Mouse (Mus musculus): Measurements from ENCODE around the gene Tcf23. TPM values are rescaled to one million over a fixed set of nuclear protein-coding genes. Genes with fewer than 3 reads are reported as not detected.
A peak's percentile ranks its signal among the peaks of the same experiment; 100 is the strongest.

The Tcf23 gene
- polyA plus RNA-seq, 1 experiment from 2014 or later: 2.2 TPM

GRCm38 (mm10) chr5:30982357-30982756 is 13.9 kb downstream of the Tcf23 start:
- Histone ChIP-seq H3K36me3 (ENCODE audit: insufficient read depth, low read length) (no peaks in the 10 kb centered on the region), H3K4me2 (replicated peaks; ENCODE audit: low read depth, low read length) (no peak overlapping the region), H3K9ac (replicated peaks; ENCODE audit: low read length) (no peak overlapping the region), H3K9me3 (ENCODE audit: low read length) (no peaks in the 10 kb centered on the region), H3K27me3 (ENCODE audit: insufficient read depth, low read length) (no peaks in the 10 kb centered on the region), H3K4me3 (ENCODE audit: low read length) (no peak overlapping the region), H3K4me1 (ENCODE audit: insufficient read depth, low read length) (no peaks in the 10 kb centered on the region), H3K27ac (ENCODE audit: low read length) (no peak overlapping the region)
- ATAC-seq (ENCODE audit: low FRiP score, low TSS enrichment): no peak
- WGBS: 20% methylated on average over 2 of the region's 2 CpGs

- Histone ChIP-seq H3K9me3 (ENCODE audit: low read length) (no peaks in the 10 kb centered on the region), H3K4me3 (ENCODE audit: low read length) (no peak overlapping the region), H3K27ac (ENCODE audit: low read length) (no peak overlapping the region), H3K36me3 (ENCODE audit: insufficient read depth, low read length) (no peaks in the 10 kb centered on the region), H3K4me1 (ENCODE audit: insufficient read depth, low read length) (no peaks in the 10 kb centered on the region), H3K27me3 (ENCODE audit: insufficient read depth, low read length) (no peaks in the 10 kb centered on the region), H3K4me2 (replicated peaks; ENCODE audit: low read depth, low read length) (no peak overlapping the region), H3K9ac (replicated peaks; ENCODE audit: low read length) (no peak overlapping the region)
- no peak for ATAC-seq (ENCODE audit: low FRiP score, low TSS enrichment)
- whole genome bisulfite sequencing: 75% methylated on average over 5 of the region's 5 CpGs
Observed at GRCm38 (mm10) chr5:30992980-30993676, 24.7 kb downstream of the Tcf23 start.

GRCm38 (mm10) chr5:30994074-30994473 is 25.6 kb downstream of the Tcf23 start:
- no peak overlapping the region for H3K4me2 ChIP-seq (replicated peaks; ENCODE audit: low read depth, low read length)

DNA sequence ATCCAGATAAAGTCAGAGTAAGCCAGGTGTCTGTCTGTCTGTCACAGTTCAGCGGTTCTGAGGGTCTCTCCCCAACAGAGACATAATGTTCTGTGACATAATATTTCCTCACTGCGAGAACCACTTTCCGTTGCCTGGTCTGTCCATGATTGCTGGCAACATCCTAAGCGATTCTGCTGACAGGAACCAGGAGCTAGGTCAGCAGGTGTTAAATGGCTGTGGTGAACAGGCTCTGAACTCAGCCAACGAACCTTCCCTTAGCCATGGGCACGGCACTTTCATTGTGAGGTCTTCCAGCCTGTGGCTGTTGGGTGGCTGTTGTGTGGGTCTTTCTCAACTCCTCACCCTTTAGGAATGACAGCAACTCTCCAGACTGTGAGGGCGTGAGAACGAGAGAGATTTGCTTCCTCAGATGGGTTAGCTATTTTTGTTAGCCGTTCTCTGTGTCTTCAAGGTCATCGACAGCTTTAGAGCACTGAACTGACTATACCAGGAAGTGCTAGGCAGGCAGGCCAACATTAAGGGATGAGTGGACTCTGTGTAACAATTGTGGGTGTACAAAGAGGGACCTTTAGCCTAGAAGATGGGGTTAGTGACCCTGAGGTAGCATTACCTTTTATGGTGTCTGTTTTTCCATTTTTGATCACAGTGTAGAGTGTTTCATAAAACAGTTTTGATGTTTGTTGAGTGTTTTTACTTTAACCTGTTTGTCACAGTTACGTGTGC is 26.6 kb downstream of the Tcf23 start:
- Histone ChIP-seq H3K4me1 (ENCODE audit: insufficient read depth, low read length) (no peaks in the 10 kb centered on the region), H3K4me2 (replicated peaks; ENCODE audit: low read depth, low read length) (no peak overlapping the region), H3K36me3 (ENCODE audit: insufficient read depth, low read length) (no peaks in the 10 kb centered on the region), H3K27me3 (ENCODE audit: insufficient read depth, low read length) (no peaks in the 10 kb centered on the region), H3K27ac (ENCODE audit: low read length) (no peak overlapping the region), H3K4me3 (ENCODE audit: low read length) (no peak overlapping the region), H3K9ac (replicated peaks; ENCODE audit: low read length) (no peak overlapping the region), H3K9me3 (ENCODE audit: low read length) (no peaks in the 10 kb centered on the region)
- no peak for ATAC-seq (ENCODE audit: low FRiP score, low TSS enrichment)
- 58% methylated on average over 11 of the region's 11 CpGs for WGBS

More at GRCm38 (mm10) chr5:30994074-30994473, 25.6 kb downstream of the Tcf23 start:
- no peak overlapping the region for H3K4me3 ChIP-seq (ENCODE audit: low read length)
- H3K4me1 ChIP-seq (ENCODE audit: insufficient read depth, low read length): no peaks in the 10 kb centered on the region
- no peaks in the 10 kb centered on the region for H3K36me3 ChIP-seq (ENCODE audit: insufficient read depth, low read length)
- H3K27me3 ChIP-seq (ENCODE audit: insufficient read depth, low read length): no peaks in the 10 kb centered on the region
- WGBS: 83% methylated on average over 3 of the region's 3 CpGs
- no peaks in the 10 kb centered on the region for H3K9me3 ChIP-seq (ENCODE audit: low read length)
- H3K9ac ChIP-seq (replicated peaks; ENCODE audit: low read length): no peak overlapping the region
- no peak for ATAC-seq (ENCODE audit: low FRiP score, low TSS enrichment)
- H3K27ac ChIP-seq (ENCODE audit: low read length): no peak overlapping the region

DNA sequence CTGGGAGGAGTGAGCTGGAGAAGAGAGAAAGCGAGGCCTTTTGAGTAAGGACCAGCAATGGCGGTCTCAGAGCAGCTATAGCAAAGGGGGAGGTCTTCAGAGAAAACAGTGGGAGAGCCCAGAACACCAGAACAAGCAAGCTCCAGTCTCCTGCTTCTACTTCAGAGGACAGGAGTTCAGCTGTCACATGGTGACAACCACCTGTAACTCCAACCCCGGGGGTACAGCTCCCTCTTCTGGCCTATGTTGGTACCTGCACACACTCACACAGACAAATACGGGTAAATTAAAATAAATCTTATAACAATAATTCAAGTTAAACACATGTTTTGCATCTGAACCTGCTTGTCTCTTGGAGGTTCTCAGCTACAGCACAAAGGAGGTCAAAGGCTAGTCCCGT is 29.8 kb downstream of the Tcf23 start:
- no peaks in the 10 kb centered on the region for H3K27me3 ChIP-seq (ENCODE audit: insufficient read depth, low read length)
- 0 out of 2 replicates have a peak, but pooled peaks have one; percentile 27 for ATAC-seq (ENCODE audit: low FRiP score, low TSS enrichment)
- H3K4me3 ChIP-seq (ENCODE audit: low read length): no peak overlapping the region
- WGBS: 19% methylated on average over 5 of the region's 5 CpGs
- H3K36me3 ChIP-seq (ENCODE audit: insufficient read depth, low read length): no peaks in the 10 kb centered on the region
- no peak overlapping the region for H3K9ac ChIP-seq (replicated peaks; ENCODE audit: low read length)
- H3K9me3 ChIP-seq (ENCODE audit: low read length): no peaks in the 10 kb centered on the region
- no peak overlapping the region for H3K4me2 ChIP-seq (replicated peaks; ENCODE audit: low read depth, low read length)
- no peaks in the 10 kb centered on the region for H3K4me1 ChIP-seq (ENCODE audit: insufficient read depth, low read length)
- H3K27ac ChIP-seq (ENCODE audit: low read length): no peak overlapping the region

- H3K4me3 ChIP-seq (ENCODE audit: low read length): no peak overlapping the region
- no peak overlapping the region for H3K9ac ChIP-seq (replicated peaks; ENCODE audit: low read length)
- no peak overlapping the region for H3K27ac ChIP-seq (ENCODE audit: low read length)
- no peak for ATAC-seq (ENCODE audit: low FRiP score, low TSS enrichment)
- no peaks in the 10 kb centered on the region for H3K27me3 ChIP-seq (ENCODE audit: insufficient read depth, low read length)
- H3K4me1 ChIP-seq (ENCODE audit: insufficient read depth, low read length): no peaks in the 10 kb centered on the region
- no peaks in the 10 kb centered on the region for H3K9me3 ChIP-seq (ENCODE audit: low read length)
- H3K36me3 ChIP-seq (ENCODE audit: insufficient read depth, low read length): no peaks in the 10 kb centered on the region
- 77% methylated on average over 5 of the region's 5 CpGs for WGBS
- H3K4me2 ChIP-seq (replicated peaks; ENCODE audit: low read depth, low read length): no peak overlapping the region
Observed at GRCm38 (mm10) chr5:30999324-30999723, 30.9 kb downstream of the Tcf23 start.

DNA sequence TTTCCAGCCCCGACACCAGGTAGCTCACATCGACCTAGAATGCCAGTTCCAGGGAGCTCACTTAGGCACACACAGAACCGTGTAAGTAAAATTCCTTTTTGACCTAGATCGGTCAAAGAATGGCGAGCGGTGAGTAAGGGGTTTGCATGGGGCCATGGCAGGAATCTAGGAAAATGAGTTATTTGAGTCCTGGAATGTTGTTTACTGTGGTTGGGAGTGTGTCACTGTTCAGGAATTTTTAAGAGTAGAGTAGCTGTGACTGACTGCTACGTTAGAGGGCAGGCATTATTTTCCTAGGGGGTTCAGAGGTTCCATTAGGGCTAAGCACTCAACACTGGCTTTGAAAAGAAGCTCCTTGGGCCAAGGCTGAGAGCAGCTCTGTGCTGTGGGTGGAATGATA is 31.7 kb downstream of the Tcf23 start:
- Histone ChIP-seq H3K4me3 (ENCODE audit: low read length) (no peak overlapping the region), H3K36me3 (ENCODE audit: insufficient read depth, low read length) (no peaks in the 10 kb centered on the region), H3K27ac (ENCODE audit: low read length) (no peak overlapping the region), H3K4me2 (replicated peaks; ENCODE audit: low read depth, low read length) (no peak overlapping the region), H3K27me3 (ENCODE audit: insufficient read depth, low read length) (no peaks in the 10 kb centered on the region), H3K9me3 (ENCODE audit: low read length) (no peaks in the 10 kb centered on the region), H3K9ac (replicated peaks; ENCODE audit: low read length) (no peak overlapping the region), H3K4me1 (ENCODE audit: insufficient read depth, low read length) (no peaks in the 10 kb centered on the region)
- no peak for ATAC-seq (ENCODE audit: low FRiP score, low TSS enrichment)
- WGBS: 64% methylated on average over 7 of the region's 7 CpGs

DNA sequence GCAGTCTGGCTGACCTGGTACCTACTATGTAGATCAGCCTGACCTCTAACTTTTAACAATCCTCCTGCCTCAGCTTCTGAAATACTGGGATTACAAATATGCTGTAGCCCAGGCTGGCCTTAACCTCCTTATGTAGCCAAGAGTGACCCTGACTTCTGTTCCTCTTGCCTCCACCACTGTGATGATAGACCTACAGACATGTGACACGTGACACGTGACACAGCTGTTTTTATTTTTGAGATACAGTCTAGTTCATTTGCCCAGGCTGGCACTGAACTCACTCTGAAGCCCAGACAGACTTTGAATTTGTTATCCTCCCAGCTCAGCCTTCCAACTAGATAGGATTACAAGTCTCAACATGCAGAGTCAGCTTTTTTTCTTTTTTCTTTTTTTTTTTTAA is 32.5 kb downstream of the Tcf23 start:
- no peak for ATAC-seq (ENCODE audit: low FRiP score, low TSS enrichment)
- Histone ChIP-seq H3K27ac (ENCODE audit: low read length) (no peak overlapping the region), H3K4me3 (ENCODE audit: low read length) (no peak overlapping the region), H3K9ac (replicated peaks; ENCODE audit: low read length) (no peak overlapping the region), H3K27me3 (ENCODE audit: insufficient read depth, low read length) (no peaks in the 10 kb centered on the region), H3K4me2 (replicated peaks; ENCODE audit: low read depth, low read length) (no peak overlapping the region), H3K9me3 (ENCODE audit: low read length) (no peaks in the 10 kb centered on the region), H3K36me3 (ENCODE audit: insufficient read depth, low read length) (no peaks in the 10 kb centered on the region), H3K4me1 (ENCODE audit: insufficient read depth, low read length) (no peaks in the 10 kb centered on the region)
- WGBS: 89% methylated on average over 2 of the region's 2 CpGs

- no peaks in the 10 kb centered on the region for H3K9me3 ChIP-seq (ENCODE audit: low read length)
- no peak overlapping the region for H3K27ac ChIP-seq (ENCODE audit: low read length)
- H3K4me2 ChIP-seq (replicated peaks; ENCODE audit: low read depth, low read length): no peak overlapping the region
- 76% methylated on average over 4 of the region's 4 CpGs for WGBS
- H3K4me3 ChIP-seq (ENCODE audit: low read length): no peak overlapping the region
- H3K36me3 ChIP-seq (ENCODE audit: insufficient read depth, low read length): no peaks in the 10 kb centered on the region
- ATAC-seq (ENCODE audit: low FRiP score, low TSS enrichment): no peak
- H3K9ac ChIP-seq (replicated peaks; ENCODE audit: low read length): no peak overlapping the region
- H3K4me1 ChIP-seq (ENCODE audit: insufficient read depth, low read length): no peaks in the 10 kb centered on the region
- no peaks in the 10 kb centered on the region for H3K27me3 ChIP-seq (ENCODE audit: insufficient read depth, low read length)
Observed at GRCm38 (mm10) chr5:31001560-31001959, 33.1 kb downstream of the Tcf23 start.

GRCm38 (mm10) chr5:31004184-31004583 is 35.7 kb downstream of the Tcf23 start:
- no peaks in the 10 kb centered on the region for H3K27me3 ChIP-seq (ENCODE audit: insufficient read depth, low read length)
- no peaks in the 10 kb centered on the region for H3K9me3 ChIP-seq (ENCODE audit: low read length)
- H3K4me2 ChIP-seq (replicated peaks; ENCODE audit: low read depth, low read length): no peak overlapping the region
- H3K27ac ChIP-seq (ENCODE audit: low read length): no peak overlapping the region
- H3K36me3 ChIP-seq (ENCODE audit: insufficient read depth, low read length): no peaks in the 10 kb centered on the region
- H3K4me1 ChIP-seq (ENCODE audit: insufficient read depth, low read length): no peaks in the 10 kb centered on the region
- peak; percentile 54; the same call in 1 of the 2 replicates for ATAC-seq (ENCODE audit: low FRiP score, low TSS enrichment)
- H3K9ac ChIP-seq (replicated peaks; ENCODE audit: low read length): no peak overlapping the region
- no peak overlapping the region for H3K4me3 ChIP-seq (ENCODE audit: low read length)
- under 1% methylated on average over 5 of the region's 5 CpGs for WGBS

Data from kidney, embryonic 16.5 days (tissue).